Mouse (Mus musculus): ENCODE results near the gene Kif12. TPM values are rescaled to one million over a fixed set of nuclear protein-coding genes. Genes with fewer than 3 reads are reported as not detected.

The Kif12 gene
- not detected for total RNA-seq (2021)
- long read RNA-seq, experiment 1, result 0 reads
- long read RNA-seq, experiment 2, result 0 reads

GRCm38 (mm10) chr4:63171969-63172685 is at the start of gene Kif12:
Gene Kif12, minus strand, starts transcription at chr4:63172131.
- DNase-seq (ENCODE audit: low spot score in 2 of 2), result no peak

DNA sequence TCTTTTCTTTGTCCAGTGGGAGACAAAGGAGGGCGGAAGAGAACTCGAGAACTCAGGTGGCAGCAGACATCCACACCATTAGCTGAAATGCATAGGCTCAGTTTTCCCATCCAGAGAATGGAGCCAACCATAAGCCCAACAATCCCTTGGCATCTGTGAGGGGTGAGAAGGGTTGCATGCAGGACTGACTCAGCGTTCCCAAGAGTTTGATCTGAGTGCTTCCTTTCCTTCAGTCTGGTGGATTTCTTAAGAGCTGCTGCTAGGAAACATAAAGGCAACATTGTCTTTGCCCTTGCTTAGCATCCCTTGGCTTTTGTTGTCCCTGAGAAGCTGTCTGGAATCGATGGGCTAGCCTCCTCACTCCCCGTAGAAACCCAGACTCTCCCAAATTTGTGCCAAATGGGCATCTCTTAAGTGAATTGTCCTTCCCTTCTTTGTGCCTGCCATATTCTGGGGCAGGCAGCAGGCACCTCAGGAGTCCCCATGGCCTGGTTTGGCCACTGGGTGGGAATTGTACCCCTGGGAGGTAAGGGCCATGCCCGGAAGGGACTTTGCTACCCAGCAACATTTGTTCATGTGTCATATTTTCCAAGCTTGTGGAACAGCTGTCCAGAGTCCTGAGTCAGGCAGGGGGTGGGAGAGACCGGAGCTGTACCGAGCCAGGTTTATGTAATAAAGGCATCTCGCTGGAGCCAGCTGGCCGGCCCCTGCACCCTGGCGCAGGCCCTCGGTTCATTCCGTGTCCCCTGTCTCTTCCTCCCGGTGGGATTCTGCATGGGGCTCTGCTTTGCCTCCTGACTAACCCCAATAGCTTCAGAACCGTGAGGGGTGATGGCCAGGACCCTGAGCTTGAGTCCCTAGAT is 49.4 kb upstream of the Kif12 start:
- DNase-seq (ENCODE audit: low spot score in 2 of 2), result no peak

DNA sequence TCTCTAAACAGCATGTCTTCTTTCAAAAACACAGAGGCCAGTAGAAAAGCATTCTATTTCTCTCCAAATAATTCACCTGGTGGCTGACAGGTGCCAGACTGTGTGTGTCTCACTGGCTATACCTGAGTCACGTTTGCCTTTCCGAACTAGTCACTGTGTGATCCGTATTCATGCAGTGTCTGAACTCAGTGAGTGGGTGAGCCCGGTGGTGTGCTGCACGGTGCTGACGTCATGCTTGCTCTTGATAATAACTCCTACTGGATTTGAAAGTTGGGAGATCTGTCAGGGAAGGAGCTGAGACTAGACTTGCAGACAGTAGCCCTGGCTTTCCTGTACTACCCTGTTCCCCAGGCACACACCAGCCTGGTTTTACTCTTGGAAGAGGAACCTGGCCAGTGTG is 47.7 kb upstream of the Kif12 start:
- DNase-seq (ENCODE audit: low spot score in 2 of 2), result no peak

- DNase-seq (ENCODE audit: low spot score in 2 of 2), result no peak
Observed at GRCm38 (mm10) chr4:63219059-63219458, 47.1 kb upstream of the Kif12 start.

DNA sequence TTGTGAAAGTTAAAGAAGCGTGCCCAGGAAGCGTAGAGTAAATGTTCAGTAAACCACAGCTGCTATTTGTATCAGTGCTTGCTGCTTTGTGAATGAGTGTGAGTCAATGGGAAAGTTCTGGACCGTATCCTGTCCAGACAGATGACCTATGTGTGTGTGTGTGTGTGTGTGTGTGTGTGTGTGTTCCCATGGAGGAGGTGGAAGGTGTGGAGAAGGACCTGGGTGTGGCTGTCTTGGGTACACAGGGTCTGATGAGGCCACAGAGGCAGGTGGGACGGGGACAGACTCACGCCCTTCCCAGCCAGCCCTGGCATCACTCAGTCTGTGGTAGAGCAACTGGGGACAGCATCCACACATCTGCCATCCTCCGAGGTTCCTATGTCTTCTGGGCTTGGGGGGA is 45.6 kb upstream of the Kif12 start:
- no peak for DNase-seq (ENCODE audit: low spot score in 2 of 2)

GRCm38 (mm10) chr4:63216566-63216965 is 44.6 kb upstream of the Kif12 start:
- DNase-seq (ENCODE audit: low spot score in 2 of 2), result no peak

GRCm38 (mm10) chr4:63215993-63216531 is 44.1 kb upstream of the Kif12 start:
- DNase-seq (ENCODE audit: low spot score in 2 of 2), result no peak

GRCm38 (mm10) chr4:63215185-63215992 is 43.5 kb upstream of the Kif12 start:
- DNase-seq (ENCODE audit: low spot score in 2 of 2), result peak; percentile 79 to 80

- no peak for DNase-seq (ENCODE audit: low spot score in 2 of 2)
Observed at GRCm38 (mm10) chr4:63213907-63214621, 42.1 kb upstream of the Kif12 start, which contains the start of gene Col27a1. Gene Col27a1, plus strand, starts transcription at chr4:63214004.

GRCm38 (mm10) chr4:63205583-63205982 is 33.7 kb upstream of the Kif12 start:
- DNase-seq (ENCODE audit: low spot score in 2 of 2), result no peak

GRCm38 (mm10) chr4:63203874-63204273 is 31.9 kb upstream of the Kif12 start:
- no peak for DNase-seq (ENCODE audit: low spot score in 2 of 2)

GRCm38 (mm10) chr4:63199366-63199765 is 27.4 kb upstream of the Kif12 start:
- no peak for DNase-seq (ENCODE audit: low spot score in 2 of 2)

GRCm38 (mm10) chr4:63194366-63194765 is 22.4 kb upstream of the Kif12 start:
- DNase-seq (ENCODE audit: low spot score in 2 of 2), result no peak

DNA sequence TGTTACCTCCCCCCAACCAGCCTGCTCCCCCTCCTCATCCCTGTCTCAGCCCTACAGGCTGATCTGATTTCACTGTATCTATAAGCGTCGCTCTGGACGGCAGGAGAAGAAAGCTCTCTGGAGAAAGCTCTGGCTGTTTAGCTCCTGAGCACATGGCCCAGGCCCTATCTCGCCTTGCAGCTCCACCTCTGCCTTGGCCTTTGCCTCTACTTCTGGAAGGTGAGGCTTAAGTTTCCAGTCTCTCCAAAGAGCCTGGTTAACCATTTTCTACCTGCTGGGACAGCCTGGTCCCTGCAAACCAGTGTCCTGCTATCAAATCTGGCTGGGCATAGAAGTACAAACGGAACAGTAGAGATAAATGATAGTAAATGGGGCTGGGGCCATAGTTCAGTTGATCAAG is 19.7 kb upstream of the Kif12 start:
- DNase-seq (ENCODE audit: low spot score in 2 of 2), result no peak

GRCm38 (mm10) chr4:63186281-63186870 is 14.4 kb upstream of the Kif12 start:
- DNase-seq (ENCODE audit: low spot score in 2 of 2), result no peak

DNA sequence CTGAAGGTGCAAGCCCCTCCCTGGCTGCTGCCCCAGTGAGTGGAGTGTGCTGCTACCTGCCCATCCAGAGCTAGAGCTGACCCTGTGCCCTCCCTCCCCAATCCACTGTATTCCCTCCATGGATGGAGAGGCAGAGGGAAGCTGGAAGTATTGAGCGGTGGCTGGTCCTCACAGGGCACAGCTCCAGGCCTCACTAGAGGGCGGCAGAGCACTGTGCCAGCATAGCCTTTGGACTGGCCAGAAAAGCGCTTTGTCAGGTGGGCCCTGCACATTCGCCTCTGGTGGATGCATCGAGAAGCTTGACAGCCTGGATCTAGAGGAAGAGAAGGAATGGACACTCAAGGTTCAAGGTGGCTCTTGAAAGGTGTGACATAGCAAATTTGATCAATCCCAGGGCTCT is 9.6 kb upstream of the Kif12 start:
- peak; percentile 60 to 69 for DNase-seq (ENCODE audit: low spot score in 2 of 2)

DNA sequence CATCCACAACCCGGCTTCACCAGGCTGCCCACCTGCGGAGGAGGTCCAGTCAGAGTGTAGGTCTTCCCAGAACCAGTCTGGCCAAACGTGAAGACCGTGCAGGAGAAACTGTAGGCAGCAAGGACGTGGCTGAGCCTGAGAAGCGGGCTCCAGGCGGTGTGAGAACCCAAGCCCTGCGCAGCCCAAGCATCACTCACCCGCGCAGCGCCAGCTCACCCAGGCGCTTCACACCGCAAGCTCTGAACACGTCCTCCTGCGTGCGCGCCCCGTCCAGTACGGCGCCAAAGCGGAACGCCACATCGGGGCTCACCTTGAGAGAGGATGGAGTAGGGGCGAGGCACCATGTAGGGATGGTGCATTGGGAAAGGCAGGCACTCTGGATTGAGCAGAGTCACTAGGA is 809 bp downstream of the Kif12 start:
- DNase-seq (ENCODE audit: low spot score in 2 of 2), result no peak

DNA sequence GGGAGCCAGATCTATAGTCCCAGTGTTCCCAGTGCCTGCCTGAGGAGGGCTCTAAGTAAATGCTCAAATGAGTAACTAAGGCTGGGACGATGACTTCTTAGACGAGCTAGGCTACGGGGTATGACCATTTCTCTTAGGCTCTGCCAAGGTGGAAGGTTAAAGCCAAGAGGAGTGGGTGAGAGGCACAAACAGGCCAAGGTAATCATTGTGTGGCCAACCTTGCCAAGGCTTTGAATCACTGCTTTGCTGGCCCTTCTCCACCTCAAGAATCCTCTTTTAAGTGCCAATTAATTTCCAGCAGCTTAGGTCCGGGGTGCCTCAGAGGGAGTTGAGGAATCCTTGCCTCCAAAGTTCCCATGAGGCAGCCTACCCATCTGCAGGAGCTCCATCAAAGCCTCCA is 1.9 kb downstream of the Kif12 start:
- no peak for DNase-seq (ENCODE audit: low spot score in 2 of 2)

- DNase-seq (ENCODE audit: low spot score in 2 of 2), result no peak
Observed at GRCm38 (mm10) chr4:63166323-63166722, 5.6 kb downstream of the Kif12 start.

GRCm38 (mm10) chr4:63165636-63166035 is 6.3 kb downstream of the Kif12 start:
- no peak for DNase-seq (ENCODE audit: low spot score in 2 of 2)

Measured in left cerebral cortex, adult 18-20 months (tissue).